Mouse (Mus musculus) liver, embryonic 11.5 days (tissue): Measurements from ENCODE around the gene Tmem131. TPM values are rescaled to one million over a fixed set of nuclear protein-coding genes. Genes with fewer than 3 reads are reported as not detected.

Source experiments
- ATAC-seq: fragments of 200-750 bp; cut with Nextera tagmentation; replicated peaks from 2 replicates; pipeline ENCODE4 v1.8.0; 2017; ENCODE audit warnings: moderate number of reproducible peaks, mild to moderate bottlenecking, moderate TSS enrichment, moderate library complexity; ENCODE audit not compliant: low FRiP score
- DNase-seq: peaks from one replicate; pipeline ENCODE4 v3.0.0-alpha.2; 2017; ENCODE audit warnings: low spot score
- H3K27ac ChIP-seq: fragments of 300-500 bp; sonication (generic); 2 replicates; pipeline ENCODE4 v1.5.1; 2014; ENCODE audit warnings: mild to moderate bottlenecking, low read depth, low read length, control low read depth
- H3K27me3 ChIP-seq: fragments of 300-500 bp; sonication (generic); replicated peaks from 2 replicates; pipeline ENCODE4 v1.6.1; 2014; ENCODE audit warnings: low read length, mixed read lengths; ENCODE audit not compliant: control insufficient read depth, insufficient read depth
- H3K36me3 ChIP-seq: fragments of 300-500 bp; sonication (generic); 2 replicates; pipeline ENCODE4 v1.6.1; 2014; ENCODE audit warnings: mild to moderate bottlenecking, low read length, moderate library complexity, mixed read lengths; ENCODE audit not compliant: control insufficient read depth, insufficient read depth
- H3K4me1 ChIP-seq: fragments of 300-500 bp; sonication (generic); replicated peaks from 2 replicates; pipeline ENCODE4 v1.6.1; 2014; ENCODE audit warnings: low read length, mixed read lengths; ENCODE audit not compliant: control insufficient read depth, insufficient read depth
- H3K4me2 ChIP-seq: fragments of 300-500 bp; sonication (generic); 2 replicates; pipeline ENCODE4 v1.6.1; 2014; ENCODE audit warnings: mild to moderate bottlenecking, control low read depth, moderate library complexity
- H3K4me3 ChIP-seq: fragments of 300-500 bp; sonication (generic); 2 replicates; pipeline ENCODE4 v1.5.1; 2014; ENCODE audit warnings: low read depth, low read length, control low read depth
- H3K9ac ChIP-seq: fragments of 300-500 bp; sonication (generic); 2 replicates; pipeline ENCODE4 v1.6.1; 2014; ENCODE audit warnings: low read depth, low read length, control low read depth
- H3K9me3 ChIP-seq: fragments of 300-500 bp; sonication (generic); 2 replicates; pipeline ENCODE4 v1.6.1; 2016; ENCODE audit warnings: low read length, inconsistent platforms, mixed read lengths; ENCODE audit not compliant: control insufficient read depth
- WGBS: fragments of 180-500 bp; shearing (Covaris S2); extraction: QIAGEN DNeasy Blood & Tissue Kit; methylation state at CpG from one replicate; pipeline ENCODE4 v1.1.7; 2014; 5-methylcytosine and 5-hydroxymethylcytosine counted together
- polyA plus RNA-seq: library from polyadenylated mRNA; unstranded; fragments of >200 nt; fragmentation: Nextera tagmentation; extraction: Ambion mirVana; gene quantifications from 2 replicates; pipeline ENCODE4 v1.2.1, GENCODE M21; 2014

Tmem131 gene
- polyA plus RNA-seq, 1 experiment from 2014 or later: 19.1 TPM

DNA sequence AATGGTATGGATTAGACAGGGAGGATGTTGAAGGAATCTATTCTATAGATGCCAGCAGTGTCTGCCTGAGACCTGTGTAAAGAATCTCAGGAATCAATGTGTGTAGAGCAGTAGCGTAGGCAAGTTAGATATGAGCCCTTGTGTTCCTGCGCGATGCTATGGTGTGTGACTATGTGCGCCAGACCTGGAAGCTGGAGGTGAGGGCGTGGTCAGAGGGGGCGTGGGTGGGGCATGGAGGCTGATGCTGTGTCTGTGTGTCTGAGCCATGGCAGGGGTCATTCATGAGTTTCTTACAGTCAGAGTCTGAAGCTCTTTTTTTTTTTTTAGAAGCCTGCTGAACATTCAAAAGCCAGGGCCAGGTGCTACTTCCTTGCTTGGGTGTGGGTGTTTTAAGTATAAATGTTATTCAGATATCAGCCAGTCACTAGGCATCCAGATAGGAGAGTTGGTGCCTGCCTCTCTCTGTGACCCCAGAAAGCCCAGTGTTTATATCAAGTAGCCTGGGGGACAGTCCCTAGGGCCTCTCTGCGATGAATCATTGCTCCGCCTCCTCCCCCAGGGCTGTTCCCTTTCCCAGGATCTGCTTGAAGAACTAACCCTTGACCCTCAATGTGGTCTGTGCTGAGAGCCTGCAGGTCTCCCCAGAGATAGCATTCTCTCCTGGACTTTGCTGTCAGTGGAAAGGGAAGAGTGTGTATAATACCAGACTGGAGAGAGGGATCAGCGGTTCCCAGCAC is 171.1 kb downstream of the Tmem131 start:
- Histone ChIP-seq H3K27me3 (peaks cover 11% of the 10 kb centered on the region), H3K36me3 (no peaks in the 10 kb centered on the region), H3K9me3 (no peaks in the 10 kb centered on the region), H3K27ac (no peak overlapping the region), H3K9ac (no peak overlapping the region), H3K4me1 (no peaks in the 10 kb centered on the region), H3K4me3 (no peak overlapping the region), H3K4me2 (no peak overlapping the region)
- WGBS: 78% methylated on average over 9 of the region's 9 CpGs
- ATAC-seq (no peak), DNase-seq (no peak)

DNA sequence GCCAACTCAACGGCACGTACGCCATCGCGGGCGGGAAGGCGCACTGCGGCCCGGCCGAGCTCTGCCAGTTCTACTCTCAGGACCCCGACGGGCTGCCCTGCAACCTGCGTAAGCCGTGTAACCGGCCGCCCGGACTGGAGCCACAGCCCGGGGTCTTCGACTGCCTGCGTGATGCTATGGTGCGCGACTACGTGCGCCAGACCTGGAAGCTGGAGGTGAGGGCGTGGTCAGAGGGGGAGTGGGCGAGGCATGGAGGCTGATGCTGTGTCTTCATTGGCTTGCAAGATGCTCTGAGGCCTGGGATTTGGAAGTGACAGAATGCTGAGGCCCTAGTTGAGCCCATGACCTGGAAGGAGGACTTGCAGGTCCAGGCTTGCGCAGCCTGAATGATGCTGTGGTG is 172.5 kb downstream of the Tmem131 start:
- H3K4me1 ChIP-seq: no peaks in the 10 kb centered on the region
- WGBS: 20% methylated on average over 27 of the region's 27 CpGs
- peak overlapping the region; percentile 24; the same call in 1 of the 2 replicates for H3K4me3 ChIP-seq
- H3K9me3 ChIP-seq: no peaks in the 10 kb centered on the region
- H3K9ac ChIP-seq: no peak overlapping the region
- ATAC-seq (no peak), DNase-seq (no peak)
- H3K36me3 ChIP-seq: no peaks in the 10 kb centered on the region
- H3K27me3 ChIP-seq: peaks cover 11% of the 10 kb centered on the region
- no peak overlapping the region for H3K27ac ChIP-seq
- H3K4me2 ChIP-seq: peak overlapping the region; percentile 51

DNA sequence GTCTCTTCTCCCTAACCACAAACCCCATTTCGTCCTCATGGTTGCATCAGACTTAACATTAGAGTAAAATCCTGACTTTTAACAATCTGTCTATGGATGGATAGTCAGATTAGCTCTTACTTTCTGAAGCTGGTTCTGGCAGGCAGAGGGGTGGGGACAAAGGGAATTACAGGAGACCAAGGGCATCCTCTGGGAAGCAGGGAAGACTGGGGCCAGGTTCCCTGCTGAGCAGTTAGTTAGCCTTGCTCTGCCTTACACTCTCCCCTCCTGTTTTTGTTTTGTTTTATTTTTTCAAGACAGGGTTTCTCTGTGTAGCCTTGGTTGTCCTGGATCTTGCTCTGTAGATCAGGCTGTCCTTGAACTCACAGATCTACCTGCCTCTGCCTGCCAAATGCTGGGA is 173.5 kb downstream of the Tmem131 start:
- H3K4me3 ChIP-seq: no peak overlapping the region
- H3K36me3 ChIP-seq: no peaks in the 10 kb centered on the region
- no peaks in the 10 kb centered on the region for H3K4me1 ChIP-seq
- ATAC-seq (no peak), DNase-seq (no peak)
- H3K27me3 ChIP-seq: peaks cover 11% of the 10 kb centered on the region
- no peak overlapping the region for H3K4me2 ChIP-seq
- H3K9me3 ChIP-seq: no peaks in the 10 kb centered on the region
- WGBS: 73% methylated on average over 1 of the region's 1 CpGs
- no peak overlapping the region for H3K27ac ChIP-seq
- H3K9ac ChIP-seq: no peak overlapping the region

DNA sequence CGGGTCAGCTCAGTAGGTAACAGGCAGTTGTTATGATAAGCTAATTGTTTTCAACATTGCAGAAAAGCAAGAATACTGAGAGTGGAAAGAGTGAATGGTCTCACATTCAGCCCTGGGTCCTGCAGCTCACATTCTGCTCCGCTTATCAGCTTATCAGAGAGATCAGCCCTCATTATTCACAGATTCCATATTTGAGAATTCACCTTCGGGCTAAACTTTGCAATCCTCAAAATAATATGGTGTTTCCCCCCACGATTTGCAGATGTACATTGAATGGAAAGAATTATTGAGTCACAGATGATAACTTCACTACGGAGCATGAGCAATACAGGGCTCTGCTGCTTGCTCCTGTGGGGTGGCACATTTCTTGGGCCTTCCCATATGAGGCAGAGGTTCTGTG is 174.7 kb downstream of the Tmem131 start:
- DNase-seq: no peak
- no peaks in the 10 kb centered on the region for H3K9me3 ChIP-seq
- peaks cover 11% of the 10 kb centered on the region for H3K27me3 ChIP-seq
- H3K4me2 ChIP-seq: no peak overlapping the region
- H3K4me3 ChIP-seq: no peak overlapping the region
- no peak for ATAC-seq
- no peaks in the 10 kb centered on the region for H3K36me3 ChIP-seq
- WGBS: 69% methylated on average over 5 of the region's 5 CpGs
- no peaks in the 10 kb centered on the region for H3K4me1 ChIP-seq
- H3K27ac ChIP-seq: no peak overlapping the region
- H3K9ac ChIP-seq: no peak overlapping the region

DNA sequence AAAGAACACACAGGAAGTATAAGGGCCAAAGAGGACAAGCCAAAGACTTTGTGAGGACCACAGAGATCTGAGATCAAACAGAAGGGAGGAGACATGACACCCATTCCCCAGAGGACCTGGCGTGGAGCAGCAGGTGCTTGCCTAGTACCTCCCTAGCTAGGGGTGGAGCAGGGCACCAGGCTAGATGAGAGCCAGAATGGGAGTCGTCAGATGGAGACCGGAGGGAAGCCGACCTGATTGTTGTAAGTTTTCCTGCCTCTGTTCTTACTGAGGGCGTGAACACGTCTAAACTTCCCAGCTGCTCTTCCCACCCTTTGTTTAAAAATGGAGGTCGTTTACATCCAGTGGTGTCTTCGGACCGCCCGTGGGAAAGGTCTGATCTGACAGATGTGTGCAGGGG is 176.1 kb downstream of the Tmem131 start:
- Histone ChIP-seq H3K4me3 (no peak overlapping the region), H3K9me3 (no peaks in the 10 kb centered on the region), H3K4me1 (no peaks in the 10 kb centered on the region), H3K27ac (no peak overlapping the region), H3K27me3 (peaks cover 11% of the 10 kb centered on the region), H3K36me3 (no peaks in the 10 kb centered on the region), H3K9ac (no peak overlapping the region), H3K4me2 (no peak overlapping the region)
- WGBS: 39% methylated on average over 10 of the region's 10 CpGs
- ATAC-seq: no peak
- DNase-seq: no peak

DNA sequence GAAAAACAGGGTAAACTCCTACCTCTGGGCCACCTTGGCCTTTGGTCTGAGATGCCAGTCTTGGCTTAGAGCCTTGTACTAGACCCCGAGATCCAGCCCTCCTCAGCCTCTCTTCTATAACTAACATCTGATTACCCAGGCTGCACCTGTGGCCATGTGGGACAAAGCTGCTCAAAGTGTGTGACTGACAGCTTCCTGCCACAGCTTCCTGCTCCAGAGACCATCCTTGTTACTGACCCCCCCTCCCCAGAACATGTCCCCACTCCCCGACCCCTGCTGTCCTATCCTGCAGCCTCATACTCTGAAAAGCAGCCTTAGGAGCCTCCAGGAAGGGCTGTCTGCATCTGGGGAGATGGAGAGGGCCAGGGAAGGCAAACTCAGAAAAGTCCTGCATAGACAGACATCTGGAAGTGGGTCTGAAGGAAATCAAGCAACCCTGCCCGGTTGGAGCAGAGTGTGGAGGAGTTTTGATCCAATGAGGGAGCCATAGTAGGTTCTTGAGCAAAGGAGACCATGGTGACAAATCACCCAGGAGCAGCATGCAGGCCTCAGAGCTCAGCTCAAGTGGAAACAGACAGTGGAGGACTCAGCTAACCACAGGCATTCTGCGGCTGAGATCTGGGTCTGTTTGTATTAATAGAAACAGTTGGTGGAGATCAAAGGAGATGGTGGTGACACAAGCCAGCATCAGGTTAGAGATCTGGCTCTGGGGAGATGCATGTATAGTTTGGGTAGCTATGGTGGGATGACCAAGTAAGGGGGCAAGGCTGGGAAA is 176.8 kb downstream of the Tmem131 start:
- H3K27ac ChIP-seq: no peak overlapping the region
- ATAC-seq: no peak

DNA sequence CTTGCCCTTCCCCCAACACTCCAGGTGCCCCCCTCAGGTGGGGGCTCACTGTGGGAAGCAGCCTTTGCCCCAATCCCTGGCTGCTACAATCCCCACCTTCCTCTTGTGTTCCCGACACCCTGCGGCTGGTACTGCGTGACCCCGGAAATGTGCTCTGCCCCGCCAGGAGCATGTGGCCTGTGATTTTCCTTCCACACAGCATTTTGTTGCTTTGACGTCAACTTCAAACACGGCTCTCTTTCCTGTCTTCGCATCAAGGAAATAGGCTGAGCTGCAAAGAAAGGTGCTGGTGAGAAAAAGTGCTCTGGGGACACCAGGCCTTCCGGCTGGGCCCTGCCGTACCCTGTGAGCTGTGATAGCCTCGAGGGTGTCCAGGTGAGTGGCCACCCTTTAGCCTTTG is 181.9 kb downstream of the Tmem131 start, which contains the start of gene Zap70:
Zap70 (plus strand) TSS at position 231 of the 400 bp plus-strand sequence.
- H3K36me3 ChIP-seq: no peaks in the 10 kb centered on the region
- ATAC-seq: no peak
- no peaks in the 10 kb centered on the region for H3K9me3 ChIP-seq
- no peak for DNase-seq
- H3K4me2 ChIP-seq: no peak within 1 kb of the TSS
- no peaks in the 10 kb centered on the region for H3K4me1 ChIP-seq
- no peak within 1 kb of the TSS for H3K27ac ChIP-seq
- 77% methylated on average over 11 of the region's 11 CpGs for WGBS
- no peaks in the 10 kb centered on the region for H3K27me3 ChIP-seq
- H3K9ac ChIP-seq: no peak within 1 kb of the TSS
- no peak within 1 kb of the TSS for H3K4me3 ChIP-seq

More for the DNA sequence above, 176.8 kb downstream of the Tmem131 start:
- no peak for DNase-seq
- no peak overlapping the region for H3K9ac ChIP-seq
- 35% methylated on average over 4 of the region's 4 CpGs for WGBS
- no peaks in the 10 kb centered on the region for H3K36me3 ChIP-seq
- H3K9me3 ChIP-seq: no peaks in the 10 kb centered on the region
- H3K4me3 ChIP-seq: no peak overlapping the region
- no peaks in the 10 kb centered on the region for H3K4me1 ChIP-seq
- H3K27me3 ChIP-seq: peaks cover 11% of the 10 kb centered on the region
- H3K4me2 ChIP-seq: no peak overlapping the region

DNA sequence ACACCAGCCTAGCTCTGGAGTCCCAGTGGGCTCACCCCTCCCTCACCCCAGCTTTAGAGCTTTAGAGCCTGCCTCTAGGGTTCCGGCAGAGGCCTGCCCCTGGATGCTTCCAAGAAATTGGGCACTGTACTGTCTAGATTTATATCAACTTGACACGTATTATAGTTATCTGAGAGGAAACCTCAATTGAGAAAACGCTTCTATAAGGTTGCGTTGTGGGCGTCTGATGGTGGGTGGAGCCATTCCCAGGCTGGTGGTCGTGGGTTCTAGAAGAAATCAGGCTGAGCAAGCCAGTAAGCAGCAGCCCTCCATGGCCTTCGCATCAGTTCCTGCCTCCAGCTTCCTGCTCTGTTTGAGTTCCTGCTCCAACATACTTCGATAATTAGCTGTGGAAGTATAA is 182.4 kb downstream of the Tmem131 start:
- 74% methylated on average over 8 of the region's 8 CpGs for WGBS
- no peak overlapping the region for H3K9ac ChIP-seq
- no peak for DNase-seq
- no peaks in the 10 kb centered on the region for H3K36me3 ChIP-seq
- no peaks in the 10 kb centered on the region for H3K27me3 ChIP-seq
- no peak overlapping the region for H3K27ac ChIP-seq
- H3K4me1 ChIP-seq: no peaks in the 10 kb centered on the region
- H3K4me3 ChIP-seq: no peak overlapping the region
- H3K9me3 ChIP-seq: no peaks in the 10 kb centered on the region
- H3K4me2 ChIP-seq: no peak overlapping the region
- ATAC-seq: no peak

DNA sequence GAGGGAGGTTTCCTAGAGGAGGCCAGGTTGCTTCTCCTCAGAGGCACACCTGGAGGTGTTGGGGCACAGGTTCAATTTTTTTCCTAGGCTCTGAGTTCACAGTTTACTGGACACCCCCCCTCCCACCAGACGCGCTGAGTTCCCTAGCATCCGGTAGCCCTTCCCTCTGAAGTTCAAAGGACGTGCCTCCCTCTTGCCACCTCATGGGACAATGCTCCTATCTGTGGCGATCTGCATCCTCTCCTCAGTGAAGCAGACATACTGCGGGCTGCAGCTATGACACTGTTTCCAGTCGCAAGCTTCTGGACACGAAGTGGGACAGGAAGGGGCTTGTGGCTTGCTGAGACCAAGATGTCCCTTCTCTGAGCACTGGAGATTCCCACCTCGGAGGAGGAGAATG is 183.1 kb downstream of the Tmem131 start:
- H3K9me3 ChIP-seq: no peaks in the 10 kb centered on the region
- no peaks in the 10 kb centered on the region for H3K36me3 ChIP-seq
- H3K9ac ChIP-seq: no peak overlapping the region
- no peaks in the 10 kb centered on the region for H3K4me1 ChIP-seq
- H3K27me3 ChIP-seq: no peaks in the 10 kb centered on the region
- no peak for DNase-seq
- no peak overlapping the region for H3K4me3 ChIP-seq
- no peak overlapping the region for H3K27ac ChIP-seq
- WGBS: 72% methylated on average over 9 of the region's 9 CpGs
- no peak for ATAC-seq
- no peak overlapping the region for H3K4me2 ChIP-seq
